Mouse (Mus musculus) gastrocnemius, postnatal 36 days (tissue): ENCODE data around the gene Fbxo42. TPM values are rescaled to one million over a fixed set of nuclear protein-coding genes. Genes with fewer than 3 reads are reported as not detected.
"Not testable (repeated sequence)": the region's sequence is repeated elsewhere in the genome, so short reads cannot be mapped to it uniquely, and the experiment has no call there.

Experiments
- DNase-seq, 2 experiments: peaks; one replicate each; pipeline ENCODE4 v3.0.0; 2022
- intact Hi-C: fragments of 180-260 bp; cut with DNase I; formaldehyde crosslinking; loops from one replicate; pipeline ENCODE4 v1.15.1; 2025
- total RNA-seq, 2 experiments: library from RNA; stranded (reverse); gene quantifications; 2 replicates each; pipeline ENCODE4 v1.2.3; 2021

Gene Fbxo42
- total RNA-seq, 2 experiments from 2014 or later, result 8.8 to 9.8 TPM

DNA sequence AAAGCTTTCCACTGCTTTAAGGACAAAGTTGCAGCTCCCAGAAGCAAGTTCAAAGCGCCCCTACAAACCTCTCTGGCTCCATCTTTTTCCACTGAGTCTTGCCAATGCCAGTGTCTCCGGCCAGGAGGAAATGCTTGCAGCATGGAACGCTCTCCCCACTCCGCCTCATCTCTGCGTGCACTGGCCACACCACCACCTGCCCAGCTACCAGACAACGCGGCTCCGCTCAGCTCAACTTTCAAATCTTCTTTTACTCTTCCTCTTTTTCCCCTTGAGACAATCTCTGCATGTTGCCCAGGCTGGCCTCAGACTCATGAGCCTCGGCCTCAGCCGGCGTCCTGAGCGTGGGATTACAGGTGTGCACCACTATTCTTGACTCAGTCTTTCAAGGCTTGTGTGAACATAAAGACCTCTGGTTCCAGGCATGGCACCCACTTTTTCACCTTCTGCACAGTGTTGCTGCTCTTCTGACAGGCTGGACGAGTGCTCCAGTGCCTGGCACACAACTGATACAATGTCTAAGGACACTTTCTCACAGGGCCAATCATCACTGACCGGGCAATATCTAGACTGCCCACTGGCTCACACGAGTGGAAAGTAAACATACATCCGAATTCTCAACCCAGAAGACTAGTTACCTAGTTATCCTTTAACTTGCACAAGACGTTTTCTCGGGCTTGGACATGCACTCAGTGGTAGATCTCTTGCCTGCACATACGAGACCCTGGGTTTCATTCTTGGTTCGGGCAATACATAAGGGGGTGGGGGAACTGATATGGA is 12.8 kb upstream of the Fbxo42 start:
- peak in 1 of 2 experiments; percentile 46 for DNase-seq
- intact Hi-C loops, result no loop called here

DNA sequence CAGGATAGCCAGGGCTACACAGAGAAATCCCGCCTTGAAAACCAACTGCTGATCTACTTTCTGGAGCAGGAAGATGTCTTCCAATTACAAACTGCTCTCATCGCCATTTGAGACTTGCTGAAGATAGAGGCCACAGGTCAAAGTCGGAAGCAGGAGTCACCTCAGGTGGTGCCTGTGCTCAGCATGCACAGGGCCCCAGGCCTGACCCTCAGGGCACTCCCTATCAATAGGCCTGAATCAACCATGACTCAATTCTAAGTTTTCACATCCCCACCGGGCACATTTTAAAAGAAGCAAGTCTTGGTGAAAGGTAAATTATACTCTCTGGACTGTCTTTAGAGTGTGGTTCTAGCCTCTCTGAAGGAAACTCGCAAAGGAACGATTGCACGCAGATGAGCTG is 11.6 kb upstream of the Fbxo42 start:
- no peak for DNase-seq
- intact Hi-C loops, result no loop called here

GRCm38 (mm10) chr4:141137740-141138139 is 10.0 kb upstream of the Fbxo42 start:
- intact Hi-C loops, DNase-seq: not testable (repeated sequence)

GRCm38 (mm10) chr4:141138425-141139115 is 9.1 kb upstream of the Fbxo42 start:
- intact Hi-C loops, result no loop called here
- DNase-seq, result no peak

GRCm38 (mm10) chr4:141139116-141139970 is 8.4 kb upstream of the Fbxo42 start, which contains the start of gene Szrd1:
TSS of gene Szrd1 (minus strand) at chr4:141139775.
- intact Hi-C loops, result no loop called here
- DNase-seq, result peak; percentile 95 to 99

DNA sequence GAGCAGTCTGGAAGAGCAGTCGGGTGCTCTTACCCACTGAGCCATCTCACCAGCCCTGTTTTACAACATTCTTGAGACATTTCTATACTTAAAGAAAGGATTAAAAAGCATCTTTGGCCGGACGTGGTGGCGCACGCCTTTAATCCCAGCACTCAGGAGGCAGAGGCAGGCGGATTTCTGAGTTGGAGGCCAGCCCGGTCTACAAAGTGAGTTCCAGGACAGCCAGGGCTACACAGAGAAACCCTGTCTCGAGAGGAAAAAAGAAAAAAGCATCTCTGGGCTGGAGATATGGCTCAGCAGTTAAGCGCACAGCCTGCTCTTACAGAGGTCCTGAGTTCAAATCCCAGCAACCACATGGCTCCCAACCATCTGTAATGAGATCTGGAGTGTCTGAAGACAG is 7.4 kb upstream of the Fbxo42 start:
- DNase-seq, result not testable (repeated sequence)
- intact Hi-C loops, result loop anchor here (5.0 kb wide), 2 partner anchors 72 to 127 kb away; partner anchors contain the start of gene Rsg1

DNA sequence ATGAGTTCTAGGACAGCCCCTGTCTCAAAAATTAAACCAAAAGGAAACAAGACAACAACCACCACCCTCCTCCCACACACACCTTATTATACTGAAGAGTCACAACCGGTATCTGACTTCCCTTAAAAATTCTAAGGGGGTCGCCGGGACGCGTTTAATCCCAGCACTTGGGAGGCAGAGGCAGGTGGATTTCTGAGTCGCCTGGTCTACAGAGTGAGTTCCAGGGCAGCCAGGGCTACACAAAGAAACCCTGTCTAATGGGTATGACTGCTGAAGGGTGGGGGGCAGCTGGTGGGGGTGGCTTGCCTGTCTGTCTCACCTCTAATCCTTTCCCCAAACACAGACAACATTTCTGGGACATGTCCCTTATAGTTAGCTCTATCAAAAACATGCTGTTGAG is 6.7 kb upstream of the Fbxo42 start:
- DNase-seq, result no peak
- intact Hi-C loops, result loop anchor here (5.0 kb wide), 2 partner anchors 71 to 126 kb away; partner anchors contain the start of gene Rsg1

- intact Hi-C loops, result loop anchor here (5.0 kb wide), 2 partner anchors 70 to 125 kb away; partner anchors contain the start of gene Rsg1
- peak; percentile 58 to 63 for DNase-seq
Observed at GRCm38 (mm10) chr4:141142285-141142811, 5.4 kb upstream of the Fbxo42 start.

GRCm38 (mm10) chr4:141145124-141145523 is 2.6 kb upstream of the Fbxo42 start:
- not testable (repeated sequence) for DNase-seq
- intact Hi-C loops, result loop anchor here (5.0 kb wide), 1 partner anchor 217 kb away; no protein-coding TSS in a partner anchor

DNA sequence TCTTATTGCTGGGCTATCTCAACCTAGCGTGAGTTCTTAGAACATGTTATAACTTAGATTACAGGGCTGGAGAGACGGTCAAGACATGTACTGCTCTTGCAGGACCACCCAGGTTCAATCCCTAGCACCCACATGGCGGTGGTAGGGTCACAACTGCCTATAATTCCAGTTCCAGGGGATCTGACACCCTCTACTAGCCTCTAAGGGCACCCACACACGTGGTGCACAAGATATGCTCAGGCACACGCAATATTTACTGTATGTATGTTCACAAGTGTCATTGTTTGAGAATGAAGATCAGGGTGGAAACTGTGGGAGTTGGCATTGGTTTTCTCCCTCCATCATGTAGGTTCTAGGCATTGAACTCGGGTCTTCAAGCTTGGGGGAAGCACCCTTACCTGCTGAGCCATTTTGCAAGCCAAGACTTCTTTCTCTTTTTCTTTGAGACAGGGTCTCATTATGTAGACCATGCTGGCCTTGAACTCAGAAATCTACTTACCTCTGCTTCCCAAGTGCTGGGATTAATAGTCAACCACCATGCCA is 1.2 kb upstream of the Fbxo42 start:
- DNase-seq, result no peak
- intact Hi-C loops, result loop anchor here (5.0 kb wide), 1 partner anchor 216 kb away; no protein-coding TSS in a partner anchor

DNA sequence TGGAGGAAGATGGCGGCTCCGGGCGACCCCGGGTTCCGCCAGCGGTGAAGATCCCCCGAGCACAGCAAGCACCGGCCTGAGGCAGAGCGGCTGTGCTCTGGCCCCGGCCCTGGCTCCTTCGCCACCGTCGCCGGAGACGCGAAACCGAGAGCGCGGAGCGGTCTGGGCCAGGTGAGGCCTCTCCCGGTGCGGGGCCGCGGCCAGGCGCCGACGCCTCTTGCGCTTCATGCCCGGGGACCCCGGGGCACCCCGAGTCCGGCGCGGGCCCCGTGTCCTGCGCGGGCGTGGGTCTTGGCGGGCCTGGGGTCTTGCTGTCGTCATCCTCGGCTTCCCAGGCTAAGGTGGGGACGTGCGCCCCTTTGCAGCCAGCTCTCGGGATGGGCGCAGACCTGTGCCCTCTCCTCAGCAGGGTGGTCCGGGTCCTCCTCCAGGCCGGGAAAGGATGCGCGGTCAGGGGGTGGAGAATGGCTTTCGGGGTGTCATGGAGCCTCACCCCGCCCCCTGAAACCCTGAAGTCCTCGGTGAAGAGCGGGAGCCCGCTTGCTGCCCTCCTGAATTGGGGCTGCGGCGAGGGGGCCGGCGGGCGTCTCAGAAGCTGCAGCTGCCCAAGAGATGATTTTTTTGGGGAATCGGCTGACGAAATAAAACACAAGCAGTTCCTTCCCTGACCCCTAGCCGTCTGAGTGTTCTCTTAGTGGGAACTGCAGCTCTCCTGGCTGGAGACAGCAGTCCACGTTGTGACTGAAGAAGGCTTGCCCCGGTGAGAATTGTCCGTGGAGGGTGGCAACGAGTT is 492 bp downstream of the Fbxo42 start:
- intact Hi-C loops, result loop anchor here (5.0 kb wide), 1 partner anchor 214 kb away; no protein-coding TSS in a partner anchor
- peak in 1 of 2 experiments; percentile 29 for DNase-seq

DNA sequence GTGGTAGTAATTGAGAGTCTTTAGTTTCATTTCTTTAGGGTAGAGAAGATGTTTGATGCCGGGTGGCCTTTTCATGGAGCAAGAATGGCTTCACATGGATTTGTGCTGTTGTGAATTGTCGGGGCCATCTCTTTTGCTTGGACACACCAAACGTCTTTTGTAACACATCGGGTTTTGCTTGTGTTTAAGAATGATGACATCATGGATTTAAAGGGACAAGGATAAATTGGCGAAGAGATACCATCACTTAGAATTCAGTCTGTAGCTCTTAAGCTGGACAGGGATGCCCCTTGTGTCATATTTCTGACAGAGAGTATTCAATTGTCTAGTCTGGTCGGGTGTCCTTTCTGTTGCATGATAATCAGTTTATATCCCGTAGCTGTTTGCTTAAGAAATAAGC is 1.4 kb downstream of the Fbxo42 start:
- DNase-seq, result no peak
- intact Hi-C loops, result loop anchor here (5.0 kb wide), 1 partner anchor 213 kb away; no protein-coding TSS in a partner anchor

GRCm38 (mm10) chr4:141157485-141157884 is 9.8 kb downstream of the Fbxo42 start:
- intact Hi-C loops, result no loop called here
- DNase-seq, result no peak

DNA sequence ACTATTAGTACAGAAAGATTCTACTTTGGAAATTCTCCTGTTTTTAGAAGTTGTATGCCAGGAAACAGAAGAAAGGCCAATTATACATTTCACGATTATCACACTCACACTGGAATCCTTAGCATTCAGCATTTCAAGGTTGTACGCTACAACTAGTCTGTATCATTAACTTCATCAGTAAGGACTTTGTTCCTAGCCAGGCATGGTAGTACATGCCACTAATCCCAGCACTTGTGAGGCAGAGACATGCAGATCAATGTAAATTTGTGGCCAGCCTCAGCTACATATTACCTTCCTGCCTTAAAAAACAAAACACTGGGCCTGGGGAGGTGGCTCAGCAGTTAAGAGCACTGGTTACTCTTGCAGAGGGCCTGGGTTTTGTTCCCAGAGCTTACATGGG is 10.9 kb downstream of the Fbxo42 start:
- no peak for DNase-seq
- intact Hi-C loops, result no loop called here

- intact Hi-C loops, result no loop called here
- DNase-seq, result no peak
Observed at GRCm38 (mm10) chr4:141159093-141159492, 11.4 kb downstream of the Fbxo42 start.

DNA sequence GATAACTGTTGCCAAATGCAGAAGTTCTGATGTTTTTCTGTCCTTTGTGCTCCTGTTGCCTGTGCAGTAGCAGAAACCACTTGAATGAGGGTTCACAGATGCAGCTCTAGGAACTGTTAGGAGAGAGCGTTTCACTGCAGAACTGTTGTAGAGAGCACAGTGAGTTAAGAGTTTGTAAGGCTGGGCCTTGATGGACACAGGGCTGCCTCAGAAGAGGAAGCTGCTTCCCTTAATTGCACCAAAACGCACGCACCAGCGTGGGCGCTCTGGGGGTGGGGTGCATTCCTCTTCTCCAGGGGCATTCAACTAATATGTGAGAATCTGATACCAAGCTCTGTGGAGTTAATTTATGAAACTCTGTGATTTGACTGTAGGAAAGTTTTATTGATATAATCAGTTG is 12.0 kb downstream of the Fbxo42 start:
- intact Hi-C loops, result no loop called here
- DNase-seq, result no peak

DNA sequence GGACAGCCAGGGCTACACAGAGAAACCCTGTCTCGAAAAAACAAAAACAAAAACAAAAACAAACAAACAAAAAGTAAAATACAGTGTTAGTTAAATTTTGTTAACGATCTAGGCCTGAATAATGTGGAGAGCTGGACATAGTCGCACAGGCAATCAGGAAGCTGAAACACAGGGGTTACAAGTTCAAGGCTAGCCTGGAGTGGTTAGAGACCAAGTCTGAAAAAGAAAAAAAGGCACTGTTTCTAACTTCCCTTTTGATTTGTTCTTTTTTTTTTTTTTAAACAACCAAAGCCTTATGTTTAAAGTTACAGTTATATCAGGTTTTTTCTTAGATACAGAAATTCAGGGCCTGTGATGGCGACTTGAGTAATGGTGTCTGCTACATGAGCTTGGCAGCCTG is 12.5 kb downstream of the Fbxo42 start:
- no peak for DNase-seq
- intact Hi-C loops, result no loop called here

GRCm38 (mm10) chr4:141161699-141162208 is 14.0 kb downstream of the Fbxo42 start:
- intact Hi-C loops, result no loop called here
- no peak for DNase-seq

- intact Hi-C loops, result no loop called here
- no peak for DNase-seq
Observed at GRCm38 (mm10) chr4:141163729-141164128, 16.0 kb downstream of the Fbxo42 start.
